Mouse (Mus musculus) layer of hippocampus, postnatal 14 days (tissue): ENCODE measurements at regions not wholly inside any gene's neighbourhood (a gene's known extent, or its start where the extent isn't known, plus 50 kb on each side); places are given as distances from the start of the nearest gene placed in this dataset.
"Not testable (repeated sequence)": the region's sequence is repeated elsewhere in the genome, so short reads cannot be mapped to it uniquely, and the experiment has no call there.

Experiments used
- DNase-seq, 2 experiments: peaks; one replicate each; pipeline ENCODE4 v3.0.0; 2021 to 2022; ENCODE audit warnings: low spot score in 2 of 2, mixed read lengths in 1 of 2

- peak in 1 of 2 experiments; percentile 3 for DNase-seq
These were observed 800.7 kb downstream of the Ttll7 start for GRCm38 (mm10) chr3:147652849-147653248.

GRCm38 (mm10) chr3:147635486-147635885 is 783.3 kb downstream of the Ttll7 start:
- not testable (repeated sequence) for DNase-seq

GRCm38 (mm10) chr3:147631151-147631550 is 779.0 kb downstream of the Ttll7 start:
- DNase-seq: no peak

GRCm38 (mm10) chr3:147583697-147584315 is 731.6 kb downstream of the Ttll7 start:
- no peak for DNase-seq

GRCm38 (mm10) chr3:147571850-147572249 is 719.7 kb downstream of the Ttll7 start:
- no peak for DNase-seq

GRCm38 (mm10) chr3:147545329-147546006 is 693.3 kb downstream of the Ttll7 start:
- DNase-seq: no peak

GRCm38 (mm10) chr3:147542285-147542684 is 690.1 kb downstream of the Ttll7 start:
- DNase-seq: no peak

GRCm38 (mm10) chr3:147537584-147537983 is 685.4 kb downstream of the Ttll7 start:
- DNase-seq: no peak

- DNase-seq: no peak
These were observed 680.0 kb downstream of the Ttll7 start for GRCm38 (mm10) chr3:147532196-147532595.

GRCm38 (mm10) chr3:147531608-147532180 is 679.5 kb downstream of the Ttll7 start:
- DNase-seq: no peak
